Mouse (Mus musculus): Measurements from ENCODE around the gene Ncam1.

Ncam1 gene

DNA sequence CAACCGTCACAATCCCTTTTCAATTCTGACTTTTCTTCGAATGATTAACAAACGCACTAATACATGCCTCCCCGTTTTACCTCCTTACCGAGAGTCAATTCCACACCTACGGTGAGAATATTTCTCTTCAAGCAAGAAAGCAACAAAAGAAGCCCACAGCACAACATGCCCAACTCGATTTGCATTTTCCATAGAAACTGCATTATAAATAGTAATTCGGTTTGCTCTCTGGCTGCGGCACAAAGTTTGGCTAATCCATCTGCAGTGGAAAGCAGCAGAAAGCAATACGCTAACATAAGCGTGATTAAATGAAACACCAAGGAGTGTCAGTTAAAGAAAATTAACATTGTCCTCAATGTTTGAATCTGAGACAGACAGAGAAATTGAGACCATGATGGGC lies 177.0 kb downstream of the Ncam1 start:
- no peak for DNase-seq (ENCODE audit: low spot score)

DNA sequence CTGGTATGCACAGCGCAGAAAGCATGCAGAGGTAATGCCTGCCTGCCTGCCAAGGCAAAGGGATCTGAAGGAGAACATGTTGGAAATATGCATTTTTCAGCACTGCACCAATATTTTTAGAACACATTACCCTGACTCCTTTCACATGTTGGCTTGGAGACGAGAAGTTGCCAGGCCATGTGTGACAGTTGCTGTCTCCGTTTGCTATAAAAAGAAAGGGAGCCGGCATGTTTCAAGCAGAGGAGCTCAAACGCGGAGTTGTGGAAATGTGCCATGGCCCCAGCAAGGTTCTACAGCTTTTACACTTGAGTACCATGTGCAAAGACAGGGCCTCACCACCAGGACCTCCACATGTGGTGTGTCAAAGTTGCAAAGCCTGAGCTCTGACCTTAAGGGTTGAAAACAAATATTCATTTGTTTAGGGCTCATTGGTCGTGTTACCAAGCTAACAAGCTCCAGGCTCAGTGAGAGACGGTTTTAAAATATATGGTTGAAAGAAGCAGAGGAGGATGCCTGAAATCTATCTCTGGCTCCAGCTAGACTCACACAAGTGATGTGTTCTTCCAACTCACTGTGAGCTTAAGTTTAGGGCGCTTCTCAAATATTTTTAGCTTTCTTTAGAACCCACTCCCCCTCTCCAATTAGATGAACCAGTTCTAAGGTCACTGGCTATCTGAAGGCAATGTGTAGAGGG lies 179.9 kb downstream of the Ncam1 start:
- peak; percentile 57 for DNase-seq (ENCODE audit: low spot score)

GRCm38 (mm10) chr9:49618266-49618665 lies 180.5 kb downstream of the Ncam1 start:
- no peak for DNase-seq (ENCODE audit: low spot score)

DNA sequence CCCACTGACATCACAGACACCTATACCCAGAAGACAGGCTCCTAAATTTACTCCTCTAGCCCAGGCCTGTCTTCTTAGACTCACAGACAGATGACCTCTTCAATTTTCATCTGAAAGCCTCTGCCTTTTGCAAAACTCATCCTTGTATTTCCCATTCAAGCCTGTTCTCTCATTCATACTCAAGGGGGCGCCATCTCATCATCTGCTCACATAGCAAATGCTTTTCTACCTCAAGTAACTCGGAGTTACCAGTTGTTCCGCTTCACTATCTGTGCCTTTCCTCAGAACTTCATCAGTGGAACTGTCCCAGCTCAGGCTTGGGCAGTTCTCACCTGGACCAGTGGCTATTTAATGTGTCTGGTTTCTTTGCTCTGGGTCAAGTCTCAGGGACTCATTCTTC lies 181.5 kb downstream of the Ncam1 start:
- DNase-seq (ENCODE audit: low spot score), result peak; percentile 63

GRCm38 (mm10) chr9:49612387-49612786 lies 186.3 kb downstream of the Ncam1 start:
- no peak for DNase-seq (ENCODE audit: low spot score)

DNA sequence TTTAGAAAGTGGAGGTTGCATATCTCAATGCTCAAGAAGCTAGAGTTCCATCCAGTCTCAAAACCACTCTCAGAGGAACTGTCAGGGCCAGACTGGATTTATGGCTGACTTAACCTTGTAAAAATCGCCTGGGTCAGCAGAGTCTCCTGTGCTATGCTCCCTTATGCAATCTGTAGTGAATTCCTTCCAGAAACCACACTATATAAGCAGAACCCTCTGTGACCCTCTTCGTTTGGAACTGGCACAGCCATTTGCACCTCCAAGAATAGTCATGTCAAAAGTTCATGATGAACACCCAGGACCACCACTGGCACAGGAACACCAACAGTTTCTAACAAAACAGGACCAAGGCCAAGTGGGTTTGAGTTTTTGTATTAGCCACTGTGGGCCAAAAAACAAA lies 190.5 kb downstream of the Ncam1 start:
- DNase-seq (ENCODE audit: low spot score), result no peak

DNA sequence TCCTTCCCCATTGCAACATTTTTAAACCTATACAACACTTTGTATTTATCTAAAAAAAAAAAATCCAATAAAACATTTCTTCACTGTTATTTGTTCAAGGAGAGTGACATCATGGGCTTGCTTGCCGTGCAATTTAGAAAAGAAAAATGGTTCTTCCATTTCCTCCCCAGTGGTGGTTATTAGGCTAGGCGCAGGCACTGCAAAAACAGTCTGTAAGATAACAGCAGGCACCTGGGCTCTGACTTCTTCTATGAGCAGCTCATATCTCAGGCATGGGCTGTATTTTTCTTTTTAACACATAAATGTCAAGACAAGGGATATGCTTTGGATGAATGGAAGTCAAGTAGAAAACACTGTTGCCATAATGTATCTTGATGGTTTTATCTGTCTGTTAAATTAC lies 192.0 kb downstream of the Ncam1 start:
- DNase-seq (ENCODE audit: low spot score), result no peak

DNA sequence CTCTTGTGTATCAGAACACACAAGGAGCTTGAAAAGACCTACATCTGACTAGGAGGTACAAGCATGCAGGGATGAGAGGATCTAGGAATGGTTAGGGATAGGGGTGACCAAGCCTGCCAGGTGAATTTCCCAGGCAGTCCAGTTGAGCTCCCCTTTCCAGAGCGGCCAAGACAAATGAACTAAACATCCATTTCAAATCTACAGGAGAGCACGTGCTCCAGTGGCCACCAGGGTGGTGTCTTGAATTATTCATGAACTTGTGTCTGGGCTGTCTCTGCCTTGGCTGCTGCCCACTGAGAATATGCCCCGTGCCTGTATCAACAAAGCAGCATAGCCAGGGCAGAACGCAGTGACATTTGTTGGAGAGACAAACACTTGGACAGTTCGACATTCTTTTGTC lies 192.4 kb downstream of the Ncam1 start:
- no peak for DNase-seq (ENCODE audit: low spot score)

DNA sequence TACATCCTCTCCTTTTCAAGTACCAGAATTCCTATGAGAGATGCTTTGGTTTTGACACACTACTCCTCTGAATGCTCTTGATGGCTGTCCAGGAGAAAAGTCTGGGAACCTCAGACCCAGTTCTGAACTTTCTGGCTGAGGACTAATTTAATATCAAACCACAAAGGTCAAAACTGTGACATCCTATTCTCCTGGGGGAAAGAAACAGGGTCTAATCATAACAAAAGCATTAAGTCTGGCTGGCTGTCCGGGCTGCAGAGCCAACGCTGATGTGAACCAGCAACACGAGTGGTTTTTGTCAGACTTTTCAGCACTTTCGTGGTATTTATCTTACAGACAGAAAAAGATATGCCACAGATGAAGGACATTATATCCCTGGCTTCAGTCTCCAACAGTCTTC lies 192.9 kb downstream of the Ncam1 start:
- no peak for DNase-seq (ENCODE audit: low spot score)

- DNase-seq (ENCODE audit: low spot score), result no peak
Measured at GRCm38 (mm10) chr9:49605351-49605750, 193.4 kb downstream of the Ncam1 start.

- DNase-seq (ENCODE audit: low spot score), result no peak
Measured at GRCm38 (mm10) chr9:49601215-49601614, 197.5 kb downstream of the Ncam1 start.

DNA sequence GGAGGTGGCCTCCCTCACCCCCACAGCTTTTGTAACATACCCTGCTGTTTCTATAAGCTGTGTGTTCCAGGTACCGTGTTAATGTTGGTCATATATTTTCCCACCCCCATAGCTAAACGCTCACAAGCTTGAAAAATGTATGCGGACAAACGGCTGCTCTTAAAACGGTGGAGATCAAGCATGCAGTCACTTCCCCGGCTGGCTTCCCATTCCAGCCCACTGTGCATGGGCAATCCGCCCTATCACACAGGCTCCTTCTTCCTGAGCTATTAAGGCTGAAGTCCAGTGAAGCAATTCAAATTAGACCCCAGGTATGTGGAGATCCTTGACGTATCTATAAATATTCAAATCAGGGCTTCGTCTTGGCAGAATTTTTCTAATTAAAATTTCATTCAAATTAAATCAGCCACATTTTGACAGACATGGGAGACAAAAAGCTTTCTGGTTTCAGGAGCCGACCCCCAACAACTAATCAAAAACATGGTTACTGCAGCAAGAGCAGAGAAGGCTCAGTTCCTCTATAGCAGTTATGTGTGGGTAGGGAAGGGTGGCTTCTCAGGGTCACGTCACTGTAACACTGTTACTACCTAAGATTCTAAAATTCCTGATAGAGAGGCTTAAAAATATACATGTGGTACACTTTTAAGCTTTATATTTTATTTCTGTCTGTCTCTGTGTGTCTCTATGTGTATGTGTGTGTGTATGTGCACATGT lies 202.9 kb downstream of the Ncam1 start:
- no peak for DNase-seq (ENCODE audit: low spot score)

- DNase-seq (ENCODE audit: low spot score), result no peak
Measured at GRCm38 (mm10) chr9:49594876-49595634, 203.7 kb downstream of the Ncam1 start.

GRCm38 (mm10) chr9:49593951-49594536 lies 204.7 kb downstream of the Ncam1 start:
- DNase-seq (ENCODE audit: low spot score), result no peak

GRCm38 (mm10) chr9:49592006-49592405 lies 206.7 kb downstream of the Ncam1 start:
- no peak for DNase-seq (ENCODE audit: low spot score)

- DNase-seq (ENCODE audit: low spot score), result no peak
Measured at GRCm38 (mm10) chr9:49590261-49590660, 208.5 kb downstream of the Ncam1 start.

DNA sequence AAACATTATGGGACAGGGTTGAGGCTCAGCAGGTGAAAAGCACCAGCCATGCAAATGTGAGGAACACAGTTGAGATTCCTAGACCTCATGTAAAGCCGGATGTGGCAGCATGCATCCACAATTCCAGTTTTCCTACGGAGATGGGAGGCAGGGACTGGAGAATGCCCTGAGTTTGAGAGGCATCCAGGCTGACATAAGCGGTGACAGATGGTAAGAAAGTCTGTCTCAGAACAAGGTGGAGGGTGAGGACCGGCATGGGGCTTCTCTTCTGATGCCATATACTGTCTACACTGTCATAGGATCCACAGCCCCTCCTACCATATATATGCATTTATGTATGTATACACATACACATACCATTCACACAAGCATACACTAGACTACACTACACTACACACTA lies 221.6 kb downstream of the Ncam1 start:
- DNase-seq (ENCODE audit: low spot score), result no peak

DNA sequence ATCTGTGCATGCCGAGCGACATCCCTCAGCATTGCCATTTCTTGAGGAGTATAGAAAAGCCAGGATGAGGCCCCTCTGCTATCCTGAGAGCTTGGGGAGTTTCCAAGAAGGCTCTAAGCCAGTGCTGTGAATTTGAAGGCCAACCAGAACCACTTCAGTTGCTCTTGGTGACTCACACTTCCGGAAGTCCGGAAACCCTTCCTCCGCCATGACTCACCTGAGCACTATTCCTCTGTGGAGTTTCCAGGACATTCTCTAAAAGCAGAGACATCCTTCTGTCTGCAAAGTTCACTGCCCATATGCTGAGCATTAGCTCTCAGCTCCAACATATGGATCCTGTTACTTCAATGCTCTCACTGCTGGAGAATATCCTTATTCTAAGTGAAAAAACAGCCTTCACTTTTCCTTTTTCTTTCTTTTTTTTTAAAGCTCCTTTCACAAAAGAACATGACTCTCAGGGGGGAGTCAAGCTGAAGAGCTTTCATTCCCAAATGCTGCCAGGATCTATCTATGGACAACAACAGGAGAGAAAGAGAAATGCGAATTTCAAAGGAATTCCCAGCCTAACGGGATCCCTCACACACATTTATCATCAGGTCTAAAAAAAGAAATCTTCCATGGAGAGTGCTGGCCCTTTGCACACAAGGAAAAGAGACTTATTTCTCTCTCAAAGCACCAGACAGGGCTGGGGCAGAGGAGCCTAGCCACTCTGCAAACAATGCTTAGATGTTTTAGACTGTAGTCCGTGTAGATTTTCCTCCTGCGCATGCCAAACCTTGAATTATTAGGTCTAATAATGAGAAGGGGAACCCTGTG lies 226.8 kb downstream of the Ncam1 start:
- DNase-seq (ENCODE audit: low spot score), result no peak

DNA sequence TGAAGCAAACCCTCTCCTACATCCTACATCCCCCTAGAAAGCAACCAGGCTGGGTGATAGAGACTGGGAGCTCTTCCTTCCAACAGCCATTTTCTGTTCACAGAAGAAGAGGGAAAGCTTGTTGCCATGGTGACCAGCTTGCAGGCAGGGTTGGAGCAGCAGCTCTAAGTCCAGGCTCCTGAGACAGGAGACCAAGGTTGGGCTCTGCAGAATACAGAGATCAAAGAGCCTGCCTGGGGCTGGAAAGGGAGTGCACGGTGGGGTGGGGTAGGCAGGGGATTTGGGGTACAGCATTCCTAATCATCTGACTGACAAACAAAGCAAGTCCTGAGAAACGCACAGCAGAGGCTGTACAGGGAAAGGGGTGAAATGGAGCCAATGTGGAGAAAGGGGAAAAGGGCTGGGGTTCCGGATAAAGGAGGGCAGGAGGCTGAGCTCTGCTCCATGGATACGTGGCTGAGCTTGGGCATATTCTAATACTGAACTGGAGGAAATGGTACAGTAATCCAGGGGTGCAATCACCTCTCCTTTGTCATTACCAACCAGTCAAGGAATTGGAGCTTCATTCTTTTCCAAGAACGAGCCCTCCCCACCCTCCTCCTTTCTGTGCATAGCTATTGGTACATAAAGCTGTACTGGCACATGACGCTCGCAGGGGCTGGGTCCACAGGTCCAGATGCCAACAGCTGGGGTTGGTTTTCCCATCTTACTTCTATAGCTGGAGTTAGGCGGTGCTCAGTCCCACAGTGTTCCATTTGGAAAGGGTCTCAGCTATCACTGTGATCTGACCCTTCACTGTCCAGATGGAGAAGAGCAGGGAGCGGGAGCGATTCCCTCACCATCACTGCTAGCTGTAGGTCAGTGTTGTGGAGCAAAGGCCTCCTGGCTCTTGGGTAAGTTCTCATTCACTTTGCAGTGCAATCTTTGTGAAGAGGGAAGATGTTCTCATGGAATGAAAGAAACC lies 227.7 kb downstream of the Ncam1 start:
- DNase-seq (ENCODE audit: low spot score), result peak; percentile 71

DNA sequence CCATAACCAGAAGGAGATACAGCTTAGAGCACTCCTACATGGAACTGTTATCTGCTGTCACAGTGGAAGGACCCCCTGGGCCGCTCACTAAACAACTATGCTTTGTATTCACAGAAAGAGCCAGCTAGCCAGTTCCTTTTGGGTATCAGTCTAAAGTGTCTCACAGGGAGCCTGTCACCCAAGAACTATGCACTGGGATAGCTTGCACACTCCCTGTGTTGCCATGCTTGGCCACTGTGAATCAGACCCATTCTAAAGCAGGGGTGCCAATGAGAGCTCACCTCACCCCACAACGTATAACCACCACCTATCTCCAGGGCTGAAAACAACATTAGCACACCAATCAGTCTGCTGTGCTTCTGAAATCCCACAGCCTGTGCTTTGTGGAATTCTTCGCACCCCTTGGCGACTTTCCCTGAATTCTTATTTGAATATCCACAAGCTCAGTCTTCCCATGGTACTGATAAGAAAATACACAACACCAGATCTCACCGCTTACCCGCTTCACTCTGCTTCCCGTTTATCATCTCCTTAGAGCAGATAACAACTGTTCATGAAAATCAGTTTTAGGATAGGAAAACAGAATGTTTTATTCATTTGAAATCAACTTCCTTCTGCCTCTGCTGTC lies 228.6 kb downstream of the Ncam1 start:
- DNase-seq (ENCODE audit: low spot score), result no peak

All from left cerebral cortex, adult 11 months (tissue).